Mouse (Mus musculus) gastrocnemius, postnatal 36 days (tissue): ENCODE data around the gene BC030867. TPM values are rescaled to one million over a fixed set of nuclear protein-coding genes. Genes with fewer than 3 reads are reported as not detected.
"Not testable (repeated sequence)": the region's sequence is repeated elsewhere in the genome, so short reads cannot be mapped to it uniquely, and the experiment has no call there.

Experiments
- DNase-seq, 2 experiments: peaks; one replicate each; pipeline ENCODE4 v3.0.0; 2022
- intact Hi-C: fragments of 180-260 bp; cut with DNase I; formaldehyde crosslinking; loops from one replicate; pipeline ENCODE4 v1.15.1; 2025
- total RNA-seq, 2 experiments: library from RNA; stranded (reverse); gene quantifications; 2 replicates each; pipeline ENCODE4 v1.2.3; 2021

Gene BC030867
- total RNA-seq, 2 experiments from 2014 or later = not detected

- no peak for DNase-seq
- intact Hi-C loops = no loop called here
These were observed 2.4 kb upstream of the BC030867 start for GRCm38 (mm10) chr11:102246273-102246635.

DNA sequence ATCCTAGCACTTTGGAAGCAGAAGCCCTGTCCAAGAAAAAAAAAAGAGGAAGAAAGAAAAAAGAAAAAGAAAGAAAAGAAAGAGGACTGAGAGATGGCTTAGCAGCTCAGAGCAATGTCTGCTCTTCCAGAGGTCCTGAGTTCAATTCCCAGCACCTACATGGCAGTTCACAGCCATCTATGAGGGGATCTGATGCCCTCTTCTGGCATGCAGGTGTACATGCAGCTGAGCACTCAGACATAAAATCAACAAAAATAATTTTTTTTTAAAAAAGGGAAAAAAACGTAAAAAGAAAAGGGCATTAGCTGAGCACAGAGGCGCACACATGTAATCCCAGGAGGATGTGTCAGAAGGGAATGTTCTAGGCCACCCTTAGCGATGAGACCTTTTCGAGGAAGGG is 1.8 kb upstream of the BC030867 start:
- no peak for DNase-seq
- intact Hi-C loops = no loop called here

- intact Hi-C loops = loop anchor here (2.0 kb wide), 2 partner anchors 19 to 61 kb away; partner anchors contain the start of genes G6pc3 and Hdac5
- no peak for DNase-seq
These were observed 839 bp downstream of the BC030867 start for GRCm38 (mm10) chr11:102249351-102250090.

DNA sequence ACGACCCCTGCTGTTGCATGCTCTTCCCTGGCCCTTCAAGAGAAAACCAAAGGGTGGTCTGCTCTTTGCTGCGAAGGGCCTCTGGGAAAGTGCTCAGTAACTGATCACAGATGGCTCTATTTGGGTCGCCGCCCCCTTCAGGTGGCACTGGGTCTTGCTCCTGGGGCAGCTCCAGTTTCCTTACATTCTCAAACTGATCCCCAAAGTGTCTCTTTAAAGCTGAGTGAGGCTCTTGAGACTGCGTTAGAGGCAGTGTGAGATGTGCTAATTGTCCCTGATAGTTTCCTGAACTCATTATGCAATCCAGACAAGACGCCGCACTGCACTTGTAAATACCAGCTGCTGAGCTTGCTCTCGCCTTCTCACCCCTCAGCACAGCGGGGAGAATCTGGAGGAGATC is 8.8 kb downstream of the BC030867 start:
- DNase-seq = no peak

DNA sequence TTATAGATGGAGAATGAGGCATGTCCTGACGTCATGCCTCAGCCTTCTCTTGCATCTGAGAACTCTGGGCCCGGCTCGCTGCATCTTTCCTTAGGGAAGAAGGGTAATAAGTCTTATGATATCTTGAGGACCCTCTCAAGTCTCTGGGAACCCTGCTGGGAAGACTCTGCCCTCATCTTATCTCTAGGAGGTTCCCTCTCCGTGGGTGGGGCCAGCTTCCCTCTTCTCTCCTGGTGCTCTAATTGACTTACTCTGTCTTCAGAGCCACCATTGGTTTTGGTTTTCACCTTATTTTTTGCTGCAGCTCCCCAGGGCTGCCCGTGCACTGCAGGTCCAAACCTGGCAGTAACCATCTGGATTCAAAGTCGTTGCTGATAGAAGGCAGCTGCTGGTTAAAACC is 9.4 kb downstream of the BC030867 start:
- intact Hi-C loops = no loop called here
- DNase-seq = no peak

More for the DNA sequence above, 8.8 kb downstream of the BC030867 start:
- intact Hi-C loops = no loop called here

GRCm38 (mm10) chr11:102258521-102258920 is 9.8 kb downstream of the BC030867 start:
- no peak for DNase-seq
- intact Hi-C loops = no loop called here

GRCm38 (mm10) chr11:102263211-102263610 is 14.5 kb downstream of the BC030867 start:
- intact Hi-C loops = no loop called here

DNA sequence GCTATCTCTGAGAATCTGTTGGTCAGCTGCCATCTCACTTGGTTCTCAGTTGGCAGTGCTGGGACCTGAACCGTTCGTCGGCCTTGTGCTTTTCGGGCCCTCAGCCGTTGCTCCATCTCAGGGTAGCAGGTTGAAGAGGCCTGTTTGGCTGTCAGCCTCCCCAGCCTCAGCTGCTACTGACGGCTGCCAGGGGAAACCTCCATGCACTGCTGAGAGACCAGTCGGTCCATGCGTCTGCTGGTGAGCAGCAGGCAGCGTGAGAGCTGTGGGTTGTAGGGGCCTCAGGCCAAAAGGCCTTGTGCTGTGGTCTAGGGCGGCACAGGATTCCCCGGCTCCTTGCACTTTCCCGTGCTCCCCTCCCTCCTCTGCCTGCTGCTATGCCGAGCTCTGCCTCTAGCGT is 17.1 kb downstream of the BC030867 start:
- intact Hi-C loops = loop anchor here (5.0 kb wide), 1 partner anchor 164 kb away; the partner anchor contains the start of gene Ppy

More at GRCm38 (mm10) chr11:102263211-102263610, 14.5 kb downstream of the BC030867 start:
- no peak for DNase-seq

DNA sequence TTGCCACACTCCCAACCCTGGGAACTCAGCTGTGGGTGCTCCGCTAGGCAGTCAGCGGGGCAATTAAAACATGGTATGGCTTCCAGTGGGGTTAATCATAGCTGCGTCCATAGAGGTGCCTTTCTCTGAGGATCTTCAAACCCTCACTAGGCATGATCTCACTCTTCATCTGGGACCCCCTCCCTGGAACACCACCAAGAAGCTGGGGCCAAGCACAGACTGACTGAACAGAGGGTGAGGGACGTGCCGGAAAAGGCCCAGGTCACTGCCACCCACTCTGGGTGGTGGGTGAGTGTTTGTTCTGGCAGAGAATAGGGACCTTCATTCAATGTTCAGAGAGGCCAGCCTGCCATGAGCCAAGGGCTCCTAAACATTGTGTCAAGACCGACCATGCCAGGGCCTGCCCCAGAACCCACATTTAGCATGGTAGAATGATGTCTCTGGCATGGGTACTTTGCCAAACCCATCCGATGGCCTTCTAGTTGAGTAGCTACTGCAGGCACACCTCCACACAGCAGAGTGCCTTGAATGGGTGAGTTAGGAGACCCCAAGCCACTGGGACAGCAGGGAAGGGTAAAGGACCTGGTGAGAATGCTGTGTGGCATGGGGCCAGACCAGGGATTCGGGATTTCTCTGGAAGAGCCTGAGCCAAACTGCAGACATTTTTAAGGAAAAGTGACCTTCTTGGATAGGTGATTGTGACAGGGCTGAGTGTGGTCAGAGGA is 18.1 kb downstream of the BC030867 start:
- intact Hi-C loops = loop anchor here (5.0 kb wide), 1 partner anchor 164 kb away; the partner anchor contains the start of gene Ppy
- no peak for DNase-seq

More for the DNA sequence above, 17.1 kb downstream of the BC030867 start:
- DNase-seq = no peak

DNA sequence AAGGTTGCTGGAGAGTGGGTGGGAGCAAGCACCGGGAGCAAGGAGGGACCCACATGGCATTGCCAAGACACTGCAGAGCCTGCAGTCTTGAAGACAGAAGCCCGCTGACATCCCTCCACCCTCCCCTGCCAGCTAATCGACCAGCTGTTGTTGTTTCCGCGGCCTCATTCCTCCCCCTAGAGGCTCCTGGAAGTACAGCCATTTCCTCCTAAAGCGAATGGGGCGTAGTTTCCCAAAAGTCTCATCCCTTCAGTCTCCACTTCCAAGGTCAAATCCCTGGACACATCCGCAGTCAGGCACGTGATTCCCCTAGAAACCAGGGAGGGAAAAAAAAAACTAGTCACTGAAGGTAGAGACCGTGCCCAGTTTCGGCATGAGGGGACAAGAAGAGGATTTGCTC is 18.8 kb downstream of the BC030867 start:
- intact Hi-C loops = loop anchor here (5.0 kb wide), 1 partner anchor 165 kb away; the partner anchor contains the start of gene Ppy
- DNase-seq = peak; percentile 61 to 73

DNA sequence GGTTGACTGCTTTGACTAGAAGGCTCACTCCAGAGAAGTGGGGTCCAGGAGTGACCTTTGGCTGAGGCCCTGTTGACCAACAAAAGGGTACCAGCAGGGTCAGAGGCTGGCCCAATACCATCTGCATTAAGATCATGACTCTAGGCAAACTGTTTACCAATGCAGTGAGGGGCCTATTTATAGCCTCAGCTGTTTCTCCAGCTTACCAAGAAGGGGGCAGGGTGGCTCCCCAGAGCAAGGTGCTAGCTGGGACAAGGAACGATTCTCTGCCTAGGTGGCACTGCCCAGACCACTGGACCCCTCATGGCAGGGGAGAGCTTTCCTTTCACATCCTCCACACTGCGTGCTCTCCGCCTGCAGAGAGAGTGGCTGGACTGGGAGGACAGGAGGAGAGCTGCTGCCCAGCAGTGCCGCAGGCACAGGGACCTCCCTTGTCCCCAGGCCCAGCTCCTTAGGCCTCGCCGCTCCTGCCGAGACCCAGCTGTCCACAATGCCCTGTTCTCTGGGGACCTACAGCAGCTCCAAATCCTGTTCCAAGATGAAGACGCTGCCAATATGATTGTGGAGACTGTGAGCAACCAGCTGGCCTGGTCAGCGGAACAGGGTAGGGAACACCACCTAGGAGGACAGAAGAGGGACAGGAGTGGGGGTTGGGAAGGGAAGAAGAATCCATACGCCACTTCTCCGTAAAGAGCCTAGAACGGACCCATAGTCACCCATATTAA is 20.0 kb downstream of the BC030867 start, which contains the start of gene Asb16:
Gene Asb16 (plus strand): TSS at position 224 of the 725 bp plus-strand sequence.
- peak in 1 of 2 experiments; percentile 45 for DNase-seq

DNA sequence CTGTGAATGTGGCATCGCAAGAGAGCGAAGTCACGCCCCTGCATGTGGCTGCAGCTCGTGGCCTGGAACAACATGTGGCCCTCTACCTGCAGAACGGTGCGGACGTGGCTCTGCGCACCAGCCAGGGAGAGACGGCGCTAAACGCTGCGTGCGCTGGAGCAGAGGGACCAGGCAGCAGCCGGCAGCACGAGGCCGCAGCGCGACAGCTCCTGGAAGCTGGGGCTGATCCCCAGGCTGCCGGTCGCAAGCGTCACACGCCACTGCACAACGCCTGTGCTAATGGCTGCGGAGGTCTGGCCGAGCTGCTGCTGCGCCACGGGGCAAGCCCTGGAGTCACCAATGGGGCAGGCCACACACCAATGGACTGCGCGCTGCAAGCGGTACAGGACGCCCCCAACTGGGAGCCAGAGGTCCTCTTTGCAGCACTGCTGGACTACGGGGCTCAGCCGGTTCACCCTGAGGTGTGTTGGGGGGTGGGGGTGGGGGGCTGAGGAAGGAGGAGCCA is 27.8 kb downstream of the BC030867 start:
- intact Hi-C loops = no loop called here
- DNase-seq = no peak

More for the DNA sequence above, 20.0 kb downstream of the BC030867 start, which contains the start of gene Asb16:
- intact Hi-C loops = loop anchor here (5.0 kb wide), 1 partner anchor 166 kb away; the partner anchor contains the start of gene Ppy

DNA sequence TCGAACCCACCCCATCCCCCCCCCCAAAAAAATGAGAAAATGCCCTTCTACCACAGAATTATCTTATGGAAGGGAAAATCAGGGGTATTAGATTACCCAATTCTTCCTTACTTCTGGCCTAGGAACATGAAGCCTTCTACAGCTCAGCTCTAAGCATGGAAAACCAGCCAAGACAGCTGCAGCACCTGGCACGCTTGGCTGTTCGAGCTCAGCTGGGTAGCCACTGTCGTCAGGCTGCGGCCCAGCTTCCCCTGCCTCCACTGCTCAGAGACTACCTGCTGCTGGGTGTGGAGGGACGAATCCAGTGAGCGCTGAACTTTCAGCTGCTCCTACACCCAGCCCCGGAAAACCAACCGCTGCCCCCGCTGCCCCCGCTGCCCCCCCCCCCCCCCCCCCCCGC is 29.1 kb downstream of the BC030867 start:
- peak in 1 of 2 experiments; percentile 21 for DNase-seq
- intact Hi-C loops = no loop called here

- no peak for DNase-seq
- intact Hi-C loops = no loop called here
These were observed 30.9 kb downstream of the BC030867 start for GRCm38 (mm10) chr11:102279595-102279994.

GRCm38 (mm10) chr11:102280267-102280666 is 31.6 kb downstream of the BC030867 start:
- DNase-seq, intact Hi-C loops: not testable (repeated sequence)

GRCm38 (mm10) chr11:102283922-102284321 is 35.2 kb downstream of the BC030867 start:
- intact Hi-C loops = no loop called here
- DNase-seq = no peak

DNA sequence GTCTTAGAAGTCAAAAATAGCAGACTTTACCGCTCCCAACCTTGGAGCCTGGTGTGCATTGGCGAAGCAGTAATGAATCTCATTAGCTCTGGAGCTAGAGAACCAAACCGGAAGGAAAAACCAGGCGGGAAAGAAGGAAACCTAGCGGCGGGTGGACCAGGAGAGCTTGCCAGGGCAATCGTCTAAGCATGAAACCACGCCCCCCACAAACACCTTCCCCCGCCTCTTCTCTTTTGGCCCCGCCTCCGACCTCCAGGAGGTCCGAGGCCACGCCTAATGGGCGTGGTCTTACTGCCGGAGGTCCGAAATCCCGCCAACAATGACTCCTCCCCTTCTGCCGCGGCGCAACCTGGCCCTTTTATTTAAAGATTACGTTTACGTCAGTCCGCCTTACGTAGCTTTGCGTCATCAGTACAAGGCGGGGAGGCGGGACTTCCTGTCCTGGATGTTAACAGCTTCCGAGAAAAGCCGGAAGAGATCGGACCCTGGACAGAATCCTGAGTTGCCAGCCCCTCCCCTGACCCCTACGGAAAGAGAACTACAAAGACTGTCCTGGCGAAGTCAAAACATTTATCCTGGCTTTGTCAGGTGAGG is 35.9 kb downstream of the BC030867 start, which contains the start of gene Tmub2:
Gene Tmub2 (plus strand): TSS at position 431 of the 594 bp plus-strand sequence.
- DNase-seq = peak; percentile 90
- intact Hi-C loops = no loop called here

- intact Hi-C loops = no loop called here
These were observed 36.6 kb downstream of the BC030867 start for GRCm38 (mm10) chr11:102285095-102285834.

DNA sequence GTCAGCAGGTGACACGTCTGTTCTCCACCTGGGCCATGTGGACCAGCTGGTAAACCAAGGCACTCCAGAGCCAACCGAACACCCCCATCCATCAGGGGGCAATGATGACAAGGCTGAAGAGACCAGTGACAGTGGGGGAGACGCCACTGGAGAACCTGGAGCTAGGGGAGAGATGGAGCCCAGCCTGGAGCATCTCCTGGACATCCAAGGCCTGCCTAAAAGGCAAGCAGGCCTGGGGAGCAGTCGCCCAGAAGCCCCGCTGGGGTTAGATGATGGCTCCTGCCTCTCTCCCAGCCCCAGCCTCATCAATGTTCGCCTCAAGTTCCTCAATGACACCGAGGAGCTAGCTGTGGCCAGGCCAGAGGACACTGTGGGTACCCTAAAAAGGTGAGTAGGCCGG is 38.8 kb downstream of the BC030867 start:
- DNase-seq = no peak
- intact Hi-C loops = no loop called here

More at GRCm38 (mm10) chr11:102285095-102285834, 36.6 kb downstream of the BC030867 start:
- DNase-seq = peak in 1 of 2 experiments; percentile 47
